Mouse (Mus musculus) left cerebral cortex, postnatal 36 days (tissue): ENCODE measurements around the gene Anxa1. TPM values are rescaled to one million over a fixed set of nuclear protein-coding genes. Genes with fewer than 3 reads are reported as not detected.

ENCODE experiments used
- DNase-seq, 2 experiments: peaks; one replicate each; pipeline ENCODE4 v3.0.0; 2021 to 2022; ENCODE audit warnings: low spot score in 2 of 2, mixed read lengths in 1 of 2
- intact Hi-C: fragments of 180-260 bp; cut with DNase I; formaldehyde crosslinking; loops from one replicate; pipeline ENCODE4 v1.15.1; 2025
- total RNA-seq, 2 experiments: library from RNA; stranded (reverse); gene quantifications; 2 replicates each; pipeline ENCODE4 v1.2.3; 2021

Anxa1 gene
- 1 to 10 TPM; 1.1 to 2.3 TPM for total RNA-seq

GRCm38 (mm10) chr19:20390455-20390994 lies at the start of gene Anxa1:
Anxa1 (minus strand) TSS chr19:20390944.
- DNase-seq, result no peak
- intact Hi-C loops, result no loop called here

GRCm38 (mm10) chr19:20437043-20437442 lies 46.3 kb upstream of the Anxa1 start:
- no peak for DNase-seq
- intact Hi-C loops, result no loop called here

GRCm38 (mm10) chr19:20434541-20434940 lies 43.8 kb upstream of the Anxa1 start:
- DNase-seq, result peak; percentile 23 to 40
- intact Hi-C loops, result no loop called here

GRCm38 (mm10) chr19:20433966-20434365 lies 43.2 kb upstream of the Anxa1 start:
- DNase-seq, result no peak
- intact Hi-C loops, result no loop called here

- intact Hi-C loops, result no loop called here
- DNase-seq, result no peak
These were observed 35.9 kb upstream of the Anxa1 start for GRCm38 (mm10) chr19:20426443-20427161.

- intact Hi-C loops, result no loop called here
- DNase-seq, result no peak
These were observed 20.5 kb upstream of the Anxa1 start for GRCm38 (mm10) chr19:20411276-20411675.

- DNase-seq, result no peak
- intact Hi-C loops, result no loop called here
These were observed 19.1 kb upstream of the Anxa1 start for GRCm38 (mm10) chr19:20409541-20410528.

- intact Hi-C loops, result no loop called here
- no peak for DNase-seq
These were observed 15.7 kb upstream of the Anxa1 start for GRCm38 (mm10) chr19:20406475-20406874.

- intact Hi-C loops, result no loop called here
- DNase-seq, result no peak
These were observed 14.3 kb upstream of the Anxa1 start for GRCm38 (mm10) chr19:20405015-20405414.

GRCm38 (mm10) chr19:20403740-20404139 lies 13.0 kb upstream of the Anxa1 start:
- intact Hi-C loops, result no loop called here
- no peak for DNase-seq

GRCm38 (mm10) chr19:20403219-20403618 lies 12.5 kb upstream of the Anxa1 start:
- DNase-seq, result no peak

GRCm38 (mm10) chr19:20402516-20403200 lies 11.9 kb upstream of the Anxa1 start:
- intact Hi-C loops, result no loop called here
- no peak for DNase-seq

More at GRCm38 (mm10) chr19:20403219-20403618, 12.5 kb upstream of the Anxa1 start:
- intact Hi-C loops, result no loop called here

GRCm38 (mm10) chr19:20401961-20402360 lies 11.2 kb upstream of the Anxa1 start:
- intact Hi-C loops, result no loop called here
- DNase-seq, result no peak

- intact Hi-C loops, result no loop called here
- DNase-seq, result no peak
These were observed 8.4 kb upstream of the Anxa1 start for GRCm38 (mm10) chr19:20399187-20399586.

- intact Hi-C loops, result no loop called here
- no peak for DNase-seq
These were observed 6.3 kb upstream of the Anxa1 start for GRCm38 (mm10) chr19:20397092-20397491.

- DNase-seq, result peak; percentile 10 to 16
- intact Hi-C loops, result no loop called here
These were observed 3.0 kb upstream of the Anxa1 start for GRCm38 (mm10) chr19:20393556-20394274.

GRCm38 (mm10) chr19:20389723-20390122 lies 1.0 kb downstream of the Anxa1 start:
- DNase-seq, result no peak
- intact Hi-C loops, result no loop called here

- intact Hi-C loops, result no loop called here
These were observed 1.5 kb downstream of the Anxa1 start for GRCm38 (mm10) chr19:20389245-20389644.

GRCm38 (mm10) chr19:20388276-20388675 lies 2.5 kb downstream of the Anxa1 start:
- no peak for DNase-seq
- intact Hi-C loops, result no loop called here

More at GRCm38 (mm10) chr19:20389245-20389644, 1.5 kb downstream of the Anxa1 start:
- DNase-seq, result no peak
